Mouse (Mus musculus): ENCODE results near the gene Dcun1d4. TPM values are rescaled to one million over a fixed set of nuclear protein-coding genes. Genes with fewer than 3 reads are reported as not detected.

Gene Dcun1d4
- total RNA-seq, 1 experiment, result 14.9 TPM

DNA sequence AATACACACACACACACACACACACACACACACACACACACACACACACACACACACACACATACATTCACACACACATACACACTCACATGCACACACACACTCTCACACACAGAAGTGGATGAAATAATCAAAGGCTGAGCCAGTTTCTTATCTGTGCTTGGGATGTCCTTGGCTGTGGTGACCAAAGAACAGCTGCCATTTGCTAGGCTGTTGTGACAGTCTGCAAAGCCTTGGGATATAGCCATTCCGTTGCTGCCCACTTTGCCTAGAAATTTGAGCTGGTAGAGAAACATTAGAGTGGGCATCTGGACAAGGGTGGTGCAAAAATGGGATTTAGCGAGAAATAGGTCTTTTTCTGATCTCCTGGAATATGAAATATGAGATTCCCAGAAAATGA lies 119.2 kb downstream of the Dcun1d4 start:
- no peak for TF ChIP-seq ZNF384 (IDR thresholded peaks at IDR 0.05; ENCODE audit: low read depth, low read length)
- TF ChIP-seq CHD2 (IDR thresholded peaks at IDR 0.05; ENCODE audit: low read depth, low read length), result no peak
- TF ChIP-seq ZC3H11A (IDR thresholded peaks at IDR 0.05; ENCODE audit: borderline replicate concordance, low read depth, low read length), result no peak
- TF ChIP-seq HCFC1 (IDR thresholded peaks at IDR 0.05; ENCODE audit: borderline replicate concordance, insufficient read depth, low read length), result no peak
- TF ChIP-seq MAFK (IDR thresholded peaks at IDR 0.05; ENCODE audit: insufficient read depth, low read depth, low read length), result no peak

DNA sequence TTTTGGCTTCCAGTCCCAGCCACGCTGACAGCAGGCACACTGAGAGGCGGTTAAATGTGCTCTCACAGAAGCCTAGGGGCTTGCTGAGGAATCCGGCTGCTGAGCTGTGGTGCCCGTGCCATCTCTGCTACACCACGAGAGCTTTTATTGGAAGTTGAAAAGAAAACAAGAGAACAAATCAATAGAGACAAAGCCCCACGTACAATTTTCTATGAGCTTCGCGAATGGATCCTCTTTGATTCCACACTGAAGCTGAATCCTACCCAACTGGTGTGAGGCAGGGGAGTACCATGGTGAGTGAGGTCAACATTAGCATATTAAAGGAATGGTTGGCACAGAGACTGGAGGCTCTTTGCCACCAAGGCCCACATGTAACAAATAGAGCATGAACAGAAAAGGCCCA lies 120.6 kb downstream of the Dcun1d4 start:
- no peak for TF ChIP-seq ZC3H11A (IDR thresholded peaks at IDR 0.05; ENCODE audit: borderline replicate concordance, low read depth, low read length)
- TF ChIP-seq ZNF384 (IDR thresholded peaks at IDR 0.05; ENCODE audit: low read depth, low read length), result no peak
- no peak for TF ChIP-seq MAFK (IDR thresholded peaks at IDR 0.05; ENCODE audit: insufficient read depth, low read depth, low read length)
- no peak for TF ChIP-seq CHD2 (IDR thresholded peaks at IDR 0.05; ENCODE audit: low read depth, low read length)
- no peak for TF ChIP-seq HCFC1 (IDR thresholded peaks at IDR 0.05; ENCODE audit: borderline replicate concordance, insufficient read depth, low read length)

More for the DNA sequence above, 119.2 kb downstream of the Dcun1d4 start:
- Histone ChIP-seq H3K9ac (ENCODE audit: insufficient read depth, low read depth, low read length, poor library complexity, severe bottlenecking) (no peak overlapping the region), H3K36me3 (ENCODE audit: control insufficient read depth, insufficient read depth, low read length, poor library complexity, severe bottlenecking) (no peaks in the 10 kb centered on the region), H3K4me3 (ENCODE audit: insufficient read depth in 1 of 2, low read depth in 1 of 2, low read length in 2 of 2, poor library complexity in 1 of 2, severe bottlenecking in 1 of 2) (no peak overlapping the region), H3K9me3 (ENCODE audit: control insufficient read depth, insufficient read depth, low read depth, low read length) (no peaks in the 10 kb centered on the region), H3K27ac (ENCODE audit: insufficient read depth, low read depth, low read length, poor library complexity, severe bottlenecking) (no peak overlapping the region), H3K4me1 (ENCODE audit: control insufficient read depth in 2 of 2, insufficient read depth in 2 of 2, low read length in 2 of 2, poor library complexity in 1 of 2) (peaks cover 0 to 2% of the 10 kb centered on the region in 2 experiments; a peak in 2 of 4 replicates)
- in situ Hi-C loops (cut with MboI; ENCODE audit: low sequenced_read_pairs in 2 of 2, unreplicated experiment in 2 of 2), result no loop called here
- DNase-seq (ENCODE audit: low read depth, low spot score), result no peak

GRCm38 (mm10) chr5:73602865-73603264 lies 122.1 kb downstream of the Dcun1d4 start:
- Histone ChIP-seq H3K4me3 (ENCODE audit: insufficient read depth in 1 of 2, low read depth in 1 of 2, low read length in 2 of 2, poor library complexity in 1 of 2, severe bottlenecking in 1 of 2) (no peak overlapping the region), H3K36me3 (ENCODE audit: control insufficient read depth, insufficient read depth, low read length, poor library complexity, severe bottlenecking) (no peaks in the 10 kb centered on the region), H3K27ac (ENCODE audit: insufficient read depth, low read depth, low read length, poor library complexity, severe bottlenecking) (no peak overlapping the region), H3K9ac (ENCODE audit: insufficient read depth, low read depth, low read length, poor library complexity, severe bottlenecking) (no peak overlapping the region), H3K9me3 (ENCODE audit: control insufficient read depth, insufficient read depth, low read depth, low read length) (no peaks in the 10 kb centered on the region), H3K4me1 (ENCODE audit: control insufficient read depth in 2 of 2, insufficient read depth in 2 of 2, low read length in 2 of 2, poor library complexity in 1 of 2) (peaks cover 0 to 2% of the 10 kb centered on the region in 2 experiments; a peak in 2 of 4 replicates)
- TF ChIP-seq ZC3H11A (IDR thresholded peaks at IDR 0.05; ENCODE audit: borderline replicate concordance, low read depth, low read length), result no peak
- TF ChIP-seq ZNF384 (IDR thresholded peaks at IDR 0.05; ENCODE audit: low read depth, low read length), result no peak
- TF ChIP-seq HCFC1 (IDR thresholded peaks at IDR 0.05; ENCODE audit: borderline replicate concordance, insufficient read depth, low read length), result no peak
- TF ChIP-seq MAFK (IDR thresholded peaks at IDR 0.05; ENCODE audit: insufficient read depth, low read depth, low read length), result no peak
- no peak for TF ChIP-seq CHD2 (IDR thresholded peaks at IDR 0.05; ENCODE audit: low read depth, low read length)
- no peak for DNase-seq (ENCODE audit: low read depth, low spot score)
- in situ Hi-C loops (cut with MboI; ENCODE audit: low sequenced_read_pairs in 2 of 2, unreplicated experiment in 2 of 2), result no loop called here

More for the DNA sequence above, 120.6 kb downstream of the Dcun1d4 start:
- in situ Hi-C loops (cut with MboI; ENCODE audit: low sequenced_read_pairs in 2 of 2, unreplicated experiment in 2 of 2), result no loop called here
- Histone ChIP-seq H3K4me1 (ENCODE audit: control insufficient read depth in 2 of 2, insufficient read depth in 2 of 2, low read length in 2 of 2, poor library complexity in 1 of 2) (peaks cover 0 to 2% of the 10 kb centered on the region in 2 experiments; a peak in 2 of 4 replicates), H3K36me3 (ENCODE audit: control insufficient read depth, insufficient read depth, low read length, poor library complexity, severe bottlenecking) (no peaks in the 10 kb centered on the region), H3K9me3 (ENCODE audit: control insufficient read depth, insufficient read depth, low read depth, low read length) (no peaks in the 10 kb centered on the region), H3K27ac (ENCODE audit: insufficient read depth, low read depth, low read length, poor library complexity, severe bottlenecking) (no peak overlapping the region), H3K4me3 (ENCODE audit: insufficient read depth in 1 of 2, low read depth in 1 of 2, low read length in 2 of 2, poor library complexity in 1 of 2, severe bottlenecking in 1 of 2) (no peak overlapping the region), H3K9ac (ENCODE audit: insufficient read depth, low read depth, low read length, poor library complexity, severe bottlenecking) (no peak overlapping the region)
- DNase-seq (ENCODE audit: low read depth, low spot score), result no peak

GRCm38 (mm10) chr5:73604542-73604941 lies 123.7 kb downstream of the Dcun1d4 start:
- DNase-seq (ENCODE audit: low read depth, low spot score), result no peak
- Histone ChIP-seq H3K36me3 (ENCODE audit: control insufficient read depth, insufficient read depth, low read length, poor library complexity, severe bottlenecking) (no peaks in the 10 kb centered on the region), H3K4me3 (ENCODE audit: insufficient read depth in 1 of 2, low read depth in 1 of 2, low read length in 2 of 2, poor library complexity in 1 of 2, severe bottlenecking in 1 of 2) (no peak overlapping the region), H3K27ac (ENCODE audit: insufficient read depth, low read depth, low read length, poor library complexity, severe bottlenecking) (no peak overlapping the region), H3K9ac (ENCODE audit: insufficient read depth, low read depth, low read length, poor library complexity, severe bottlenecking) (no peak overlapping the region), H3K4me1 (ENCODE audit: control insufficient read depth in 2 of 2, insufficient read depth in 2 of 2, low read length in 2 of 2, poor library complexity in 1 of 2) (no peaks in the 10 kb centered on the region; a peak in 1 of 4 replicates), H3K9me3 (ENCODE audit: control insufficient read depth, insufficient read depth, low read depth, low read length) (no peaks in the 10 kb centered on the region)
- TF ChIP-seq ZNF384 (IDR thresholded peaks at IDR 0.05; ENCODE audit: low read depth, low read length), result no peak
- TF ChIP-seq HCFC1 (IDR thresholded peaks at IDR 0.05; ENCODE audit: borderline replicate concordance, insufficient read depth, low read length), result no peak
- in situ Hi-C loops (cut with MboI; ENCODE audit: low sequenced_read_pairs in 2 of 2, unreplicated experiment in 2 of 2), result no loop called here

- H3K36me3 ChIP-seq (ENCODE audit: control insufficient read depth, insufficient read depth, low read length, poor library complexity, severe bottlenecking), result no peaks in the 10 kb centered on the region
- in situ Hi-C loops (cut with MboI; ENCODE audit: low sequenced_read_pairs in 2 of 2, unreplicated experiment in 2 of 2), result no loop called here
- DNase-seq (ENCODE audit: low read depth, low spot score), result no peak
- no peaks in the 10 kb centered on the region for H3K9me3 ChIP-seq (ENCODE audit: control insufficient read depth, insufficient read depth, low read depth, low read length)
- H3K9ac ChIP-seq (ENCODE audit: insufficient read depth, low read depth, low read length, poor library complexity, severe bottlenecking), result no peak overlapping the region
- no peak overlapping the region for H3K27ac ChIP-seq (ENCODE audit: insufficient read depth, low read depth, low read length, poor library complexity, severe bottlenecking)
- no peak overlapping the region for H3K4me3 ChIP-seq (ENCODE audit: insufficient read depth in 1 of 2, low read depth in 1 of 2, low read length in 2 of 2, poor library complexity in 1 of 2, severe bottlenecking in 1 of 2)
- TF ChIP-seq ZC3H11A (IDR thresholded peaks at IDR 0.05; ENCODE audit: borderline replicate concordance, low read depth, low read length) (no peak), HCFC1 (IDR thresholded peaks at IDR 0.05; ENCODE audit: borderline replicate concordance, insufficient read depth, low read length) (no peak)
- H3K4me1 ChIP-seq (ENCODE audit: control insufficient read depth in 2 of 2, insufficient read depth in 2 of 2, low read length in 2 of 2, poor library complexity in 1 of 2), result no peaks in the 10 kb centered on the region
These were observed 124.2 kb downstream of the Dcun1d4 start for GRCm38 (mm10) chr5:73604964-73605363.

Other genes starting within 250 kb of the Dcun1d4 start
- 52.4 and 53.3 TPM in 2 replicates for gene Fryl, start 224.4 kb upstream of the Dcun1d4 start, total RNA-seq (2012; rRNA removed)
- gene Ociad1, start 188.2 kb upstream of the Dcun1d4 start, total RNA-seq (2012; rRNA removed), result 123 and 141 TPM in 2 replicates
- gene Ociad2, start 140.0 kb upstream of the Dcun1d4 start, total RNA-seq (2012; rRNA removed), result 3.3 and 5.2 TPM in 2 replicates
- 0.21 and 0.31 TPM in 2 replicates for gene Cwh43, start 74.9 kb upstream of the Dcun1d4 start, total RNA-seq (2012; rRNA removed)
- not detected in 2 replicates for gene Lrrc66, start 151.5 kb downstream of the Dcun1d4 start, total RNA-seq (2012; rRNA removed)
- gene Sgcb, start 166.8 kb downstream of the Dcun1d4 start, total RNA-seq (2012; rRNA removed), result 4.3 and 4.9 TPM in 2 replicates
- not detected in 2 replicates for gene Spata18, start 170.4 kb downstream of the Dcun1d4 start, total RNA-seq (2012; rRNA removed)